Mouse (Mus musculus): ENCODE data around the gene Nfe2l3.
"Not testable (repeated sequence)": the region's sequence is repeated elsewhere in the genome, so short reads cannot be mapped to it uniquely, and the experiment has no call there.

Gene Nfe2l3

GRCm38 (mm10) chr6:51452927-51453503, 20.5 kb downstream of the Nfe2l3 start:
- no peak for DNase-seq (ENCODE audit: low spot score in 2 of 2)

- DNase-seq (ENCODE audit: low spot score in 2 of 2) = no peak
Observed at GRCm38 (mm10) chr6:51454949-51455348, 22.5 kb downstream of the Nfe2l3 start.

GRCm38 (mm10) chr6:51456198-51456597, 23.7 kb downstream of the Nfe2l3 start:
- no peak for DNase-seq (ENCODE audit: low spot score in 2 of 2)

GRCm38 (mm10) chr6:51457283-51457682, 24.8 kb downstream of the Nfe2l3 start:
- no peak for DNase-seq (ENCODE audit: low spot score in 2 of 2)

GRCm38 (mm10) chr6:51457770-51458387, 25.4 kb downstream of the Nfe2l3 start:
- DNase-seq (ENCODE audit: low spot score in 2 of 2) = no peak

GRCm38 (mm10) chr6:51458925-51459312, 26.4 kb downstream of the Nfe2l3 start:
- DNase-seq (ENCODE audit: low spot score in 2 of 2) = no peak

- no peak for DNase-seq (ENCODE audit: low spot score in 2 of 2)
Observed at GRCm38 (mm10) chr6:51459313-51460020, 27.0 kb downstream of the Nfe2l3 start.

- DNase-seq (ENCODE audit: low spot score in 2 of 2) = no peak
Observed at GRCm38 (mm10) chr6:51460021-51460360, 27.5 kb downstream of the Nfe2l3 start.

GRCm38 (mm10) chr6:51460363-51460762, 27.9 kb downstream of the Nfe2l3 start:
- DNase-seq (ENCODE audit: low spot score in 2 of 2) = no peak

- DNase-seq (ENCODE audit: low spot score in 2 of 2) = no peak
Observed at GRCm38 (mm10) chr6:51467649-51468048, 35.2 kb downstream of the Nfe2l3 start.

- peak; percentile 70 to 80 for DNase-seq (ENCODE audit: low spot score in 2 of 2)
Observed at GRCm38 (mm10) chr6:51468891-51469561, 36.6 kb downstream of the Nfe2l3 start.

GRCm38 (mm10) chr6:51469715-51470310, 37.3 kb downstream of the Nfe2l3 start, which contains the start of gene Hnrnpa2b1:
Gene Hnrnpa2b1, minus strand, starts transcription at chr6:51469894.
- DNase-seq (ENCODE audit: low spot score in 2 of 2) = peak; percentile 99 to 100

- peak; percentile 73 to 80 for DNase-seq (ENCODE audit: low spot score in 2 of 2)
Observed at GRCm38 (mm10) chr6:51470311-51471178, 38.1 kb downstream of the Nfe2l3 start, which contains the start of gene Cbx3. Gene Cbx3, plus strand, starts transcription at chr6:51470360.

GRCm38 (mm10) chr6:51471179-51471505, 38.7 kb downstream of the Nfe2l3 start:
- no peak for DNase-seq (ENCODE audit: low spot score in 2 of 2)

- DNase-seq (ENCODE audit: low spot score in 2 of 2) = no peak
Observed at GRCm38 (mm10) chr6:51471782-51472181, 39.3 kb downstream of the Nfe2l3 start.

GRCm38 (mm10) chr6:51472213-51472612, 39.7 kb downstream of the Nfe2l3 start:
- no peak for DNase-seq (ENCODE audit: low spot score in 2 of 2)

GRCm38 (mm10) chr6:51479136-51479731, 46.8 kb downstream of the Nfe2l3 start:
- DNase-seq (ENCODE audit: low spot score in 2 of 2) = no peak

GRCm38 (mm10) chr6:51481548-51481947, 49.1 kb downstream of the Nfe2l3 start:
- no peak for DNase-seq (ENCODE audit: low spot score in 2 of 2)

GRCm38 (mm10) chr6:51483861-51484260, 51.4 kb downstream of the Nfe2l3 start:
- DNase-seq (ENCODE audit: low spot score in 2 of 2) = no peak

GRCm38 (mm10) chr6:51484556-51484955, 52.1 kb downstream of the Nfe2l3 start:
- not testable (repeated sequence) for DNase-seq (ENCODE audit: low spot score in 2 of 2)

- DNase-seq (ENCODE audit: low spot score in 2 of 2) = no peak
Observed at GRCm38 (mm10) chr6:51485646-51486045, 53.2 kb downstream of the Nfe2l3 start.

Data from right cerebral cortex, adult 2 months (tissue).